Mouse (Mus musculus): ENCODE measurements at regions not wholly inside any gene's neighbourhood (a gene's known extent, or its start where the extent isn't known, plus 50 kb on each side); places are given as distances from the start of the nearest gene placed in this dataset.
"Not testable (repeated sequence)": the region's sequence is repeated elsewhere in the genome, so short reads cannot be mapped to it uniquely, and the experiment has no call there.

DNA sequence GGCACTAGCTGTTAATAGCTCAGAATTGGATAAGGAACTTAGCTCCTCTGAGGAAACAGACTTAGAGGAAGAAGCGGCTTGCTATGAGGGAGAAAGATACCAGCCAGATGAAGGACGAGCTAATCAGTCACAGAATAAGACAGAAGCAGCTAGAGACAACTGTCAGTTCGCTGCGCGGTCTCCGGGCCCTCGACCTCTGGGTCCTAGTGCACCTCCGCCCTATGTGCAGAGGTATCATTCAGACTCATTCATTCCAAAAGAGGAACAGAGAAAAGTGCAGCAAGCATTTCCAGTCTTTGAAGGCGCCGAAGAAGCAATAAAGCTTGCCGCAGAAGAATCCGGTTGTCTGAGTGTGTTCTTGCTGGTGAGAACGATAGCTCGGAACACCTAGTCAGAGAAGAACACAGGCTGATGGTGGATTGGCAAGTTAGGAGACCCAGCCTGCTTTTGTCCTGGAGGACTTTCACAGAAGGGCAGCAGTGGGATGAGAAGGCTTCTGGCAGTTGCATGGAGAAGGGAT, 142.1 kb downstream of the Arrdc3 start:
- not testable (repeated sequence) for TF ChIP-seq TCF3 (IDR thresholded peaks at IDR 0.05; ENCODE audit: insufficient read length, low read depth); POLR2A (IDR thresholded peaks at IDR 0.05; ENCODE audit: insufficient read length, low read depth); USF1 (IDR thresholded peaks at IDR 0.05; ENCODE audit: low read depth); MAX (IDR thresholded peaks at IDR 0.05; ENCODE audit: low read depth)
